Mouse (Mus musculus) left cerebral cortex, adult 8-10 months (tissue): ENCODE measurements around the gene Peg3. TPM values are rescaled to one million over a fixed set of nuclear protein-coding genes. Genes with fewer than 3 reads are reported as not detected.
"Not testable (repeated sequence)": the region's sequence is repeated elsewhere in the genome, so short reads cannot be mapped to it uniquely, and the experiment has no call there.

ENCODE experiments used
- DNase-seq, 2 experiments: peaks; one replicate each; pipeline ENCODE4 v3.0.0; 2022; ENCODE audit warnings: low spot score in 2 of 2
- total RNA-seq, 4 experiments: library from RNA; stranded (reverse); gene quantifications; 2 replicates each; pipeline ENCODE4 v1.2.4; 2022

Peg3 gene
- 100 to 1,000 TPM; 200 to 223 (median 214) TPM for total RNA-seq

DNA sequence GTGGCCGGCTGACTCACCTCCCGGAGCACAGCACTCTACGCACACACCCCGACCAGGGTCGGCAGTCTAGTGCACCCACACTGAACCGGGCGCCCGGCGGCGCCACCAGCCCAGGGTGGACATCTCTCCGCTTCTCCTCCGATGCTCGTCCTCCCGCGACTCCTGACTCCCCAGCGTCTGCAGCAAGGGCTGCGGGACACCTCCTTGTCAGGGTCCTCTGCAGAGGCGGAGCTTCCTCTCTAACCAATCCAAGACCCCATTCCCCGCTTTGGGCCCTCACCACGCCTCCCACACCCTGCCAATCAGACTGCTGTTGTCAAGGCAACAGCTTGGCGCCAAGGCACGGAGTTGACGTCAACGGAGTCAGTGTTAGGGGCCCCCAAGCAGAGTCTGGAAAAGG lies at the start of gene Peg3, which contains the start of gene Usp29:
TSS of gene Peg3 (minus strand) at position 191 of the 400 bp plus-strand sequence.
TSS of gene Usp29 (plus strand) at position 338 of the 400 bp plus-strand sequence.
- DNase-seq = peak; percentile 77 to 92

- DNase-seq = no peak
These were observed 48.9 kb upstream of the Peg3 start for GRCm38 (mm10) chr7:6779172-6779571.

- DNase-seq = no peak
These were observed 47.5 kb upstream of the Peg3 start for GRCm38 (mm10) chr7:6777689-6778088.

- DNase-seq = no peak
These were observed 46.9 kb upstream of the Peg3 start for GRCm38 (mm10) chr7:6777107-6777506.

DNA sequence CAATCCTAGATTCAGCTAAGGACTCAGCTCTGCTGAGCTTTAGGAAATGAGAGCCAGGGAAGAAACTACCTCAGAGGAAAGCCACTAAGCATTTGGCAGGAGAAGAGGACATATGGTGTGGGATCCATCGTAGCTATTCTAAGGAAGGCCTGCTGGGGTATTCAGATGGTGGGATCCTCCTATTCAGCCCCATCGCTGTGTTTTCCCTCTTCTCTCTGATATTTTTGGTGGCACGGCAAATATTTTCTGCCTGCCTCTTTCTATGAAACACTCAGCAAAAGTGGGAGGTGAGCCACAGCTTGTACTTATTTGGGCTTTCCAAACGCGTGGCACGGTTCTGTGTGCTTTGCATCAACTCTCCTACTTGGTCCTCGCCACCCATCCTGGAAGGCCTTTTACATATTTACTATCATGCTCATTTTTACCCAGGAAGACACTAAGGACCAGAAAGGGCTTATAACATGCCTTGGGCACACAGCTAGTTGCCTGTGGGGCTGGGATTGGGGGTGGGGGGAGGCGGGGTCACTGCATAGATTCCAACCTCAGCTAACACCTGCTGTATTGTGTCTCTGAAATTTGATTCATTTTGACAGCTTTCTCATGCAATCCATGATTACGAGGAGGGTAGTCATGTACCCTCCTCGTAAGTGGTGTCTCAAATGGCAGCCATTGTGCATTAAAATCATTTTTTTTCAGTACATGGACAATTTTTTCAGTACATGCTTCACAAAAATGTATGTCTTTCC lies 46.3 kb upstream of the Peg3 start:
- DNase-seq = peak; percentile 5 to 80

DNA sequence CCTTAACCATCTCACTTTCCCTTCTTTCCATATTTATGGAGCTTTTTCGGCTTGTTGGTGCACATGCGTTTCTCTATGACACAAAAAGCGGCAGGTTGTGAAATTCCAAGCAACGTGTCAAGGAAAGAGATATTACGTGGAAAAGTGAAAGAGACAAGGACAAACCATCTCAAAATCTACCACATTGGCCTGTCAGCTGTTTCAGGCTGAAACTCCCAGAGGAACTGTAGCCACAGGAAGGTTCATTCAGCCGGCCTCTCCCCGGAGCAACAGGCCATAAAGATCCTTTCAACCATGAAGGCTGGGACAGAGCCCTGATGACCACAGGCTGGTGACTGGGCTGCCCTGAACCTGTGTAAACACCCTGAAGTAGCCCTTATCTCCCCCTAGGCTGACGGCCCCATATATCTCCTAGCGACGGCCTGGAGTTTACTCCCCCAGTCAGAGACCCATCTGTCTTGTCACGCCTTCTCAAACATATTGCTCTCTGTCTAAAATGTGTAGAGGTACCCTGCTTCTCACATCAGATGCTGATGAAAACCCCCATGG lies 43.7 kb upstream of the Peg3 start:
- DNase-seq = not testable (repeated sequence)

- DNase-seq = no peak
These were observed 40.1 kb upstream of the Peg3 start for GRCm38 (mm10) chr7:6770286-6770685.

GRCm38 (mm10) chr7:6765240-6765639 lies 35.0 kb upstream of the Peg3 start:
- DNase-seq = no peak

DNA sequence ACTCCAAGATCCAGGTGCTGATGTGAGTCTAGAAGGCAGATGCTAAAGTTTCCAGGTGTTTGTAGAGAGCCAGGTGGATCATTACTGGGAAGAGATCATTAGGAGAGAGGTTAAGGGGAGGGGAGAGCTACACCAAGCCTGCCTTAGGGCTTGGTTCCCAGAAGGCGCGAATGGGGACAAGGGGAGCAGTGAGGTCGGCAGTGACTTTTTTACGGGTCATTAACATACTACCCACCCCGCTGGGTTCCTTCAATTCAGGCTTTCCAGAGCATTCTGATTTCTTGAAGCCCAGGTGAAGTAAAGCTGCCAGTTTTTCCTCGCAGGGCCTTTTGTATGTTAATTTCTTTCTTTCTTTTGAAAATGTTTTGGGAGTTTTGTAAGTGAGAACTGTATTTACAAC lies 29.9 kb upstream of the Peg3 start:
- no peak for DNase-seq

DNA sequence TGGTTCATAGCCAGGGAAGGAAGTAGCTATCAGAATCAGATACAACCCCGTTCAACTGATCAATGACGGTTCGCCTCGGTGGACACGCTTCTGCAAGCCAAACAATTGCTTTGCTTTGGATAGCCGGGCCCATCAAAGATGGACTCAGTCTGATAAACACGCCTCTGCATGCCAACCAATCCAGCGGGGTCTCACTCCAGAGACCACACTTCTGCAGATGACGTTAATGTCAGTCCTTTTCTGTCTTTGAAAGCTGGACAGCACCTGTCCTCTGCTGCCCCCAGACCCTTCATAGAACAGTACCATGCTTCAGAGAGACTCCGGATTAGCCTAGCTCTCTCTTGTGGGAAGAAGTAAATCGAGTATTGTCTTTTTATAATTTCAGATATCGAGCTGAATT lies 29.5 kb upstream of the Peg3 start:
- DNase-seq = no peak

DNA sequence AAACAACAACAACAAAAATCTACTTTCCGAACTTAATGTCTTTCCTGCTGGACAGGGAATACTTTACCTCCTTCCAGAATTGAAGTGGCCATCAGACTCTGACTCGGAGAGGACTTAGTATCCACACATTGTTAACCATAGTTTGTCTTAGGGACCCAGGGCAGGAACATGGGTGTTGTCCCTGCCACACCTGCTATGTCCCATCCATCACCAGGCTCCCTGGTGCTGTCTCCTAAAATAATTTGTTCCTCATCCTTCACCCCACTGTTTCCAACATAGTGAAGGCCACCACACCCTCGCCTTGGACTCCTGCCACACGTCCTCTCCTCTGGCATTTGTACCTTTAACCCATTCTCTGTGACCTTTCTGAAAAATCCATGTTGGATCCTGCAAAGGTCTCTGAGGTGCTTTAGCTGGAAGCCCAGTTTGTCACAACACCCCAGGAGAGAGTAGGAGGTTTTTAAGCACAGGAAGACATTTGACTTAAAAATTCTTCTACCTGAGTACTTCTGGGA lies 26.6 kb upstream of the Peg3 start:
- no peak for DNase-seq

DNA sequence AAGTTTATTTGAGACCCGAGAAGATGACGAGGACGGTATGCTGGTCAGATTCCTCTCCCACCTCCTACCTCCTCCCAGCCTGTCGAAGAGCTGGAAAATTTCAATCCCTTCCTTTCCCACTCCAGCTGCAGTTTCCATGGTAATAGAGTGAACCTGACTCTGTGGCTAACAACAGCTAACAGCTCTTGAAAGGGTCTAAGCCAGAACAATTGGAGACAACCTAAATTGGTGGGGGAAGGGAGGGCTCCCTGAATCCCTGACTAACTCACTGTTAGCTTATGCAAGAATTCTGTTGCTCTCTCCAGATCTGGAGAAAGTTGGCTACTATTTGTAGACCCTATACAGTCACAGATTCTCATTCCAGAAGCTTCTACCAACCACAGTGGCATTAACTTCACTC lies 23.2 kb upstream of the Peg3 start:
- no peak for DNase-seq

GRCm38 (mm10) chr7:6749196-6749595 lies 19.0 kb upstream of the Peg3 start:
- DNase-seq = no peak

DNA sequence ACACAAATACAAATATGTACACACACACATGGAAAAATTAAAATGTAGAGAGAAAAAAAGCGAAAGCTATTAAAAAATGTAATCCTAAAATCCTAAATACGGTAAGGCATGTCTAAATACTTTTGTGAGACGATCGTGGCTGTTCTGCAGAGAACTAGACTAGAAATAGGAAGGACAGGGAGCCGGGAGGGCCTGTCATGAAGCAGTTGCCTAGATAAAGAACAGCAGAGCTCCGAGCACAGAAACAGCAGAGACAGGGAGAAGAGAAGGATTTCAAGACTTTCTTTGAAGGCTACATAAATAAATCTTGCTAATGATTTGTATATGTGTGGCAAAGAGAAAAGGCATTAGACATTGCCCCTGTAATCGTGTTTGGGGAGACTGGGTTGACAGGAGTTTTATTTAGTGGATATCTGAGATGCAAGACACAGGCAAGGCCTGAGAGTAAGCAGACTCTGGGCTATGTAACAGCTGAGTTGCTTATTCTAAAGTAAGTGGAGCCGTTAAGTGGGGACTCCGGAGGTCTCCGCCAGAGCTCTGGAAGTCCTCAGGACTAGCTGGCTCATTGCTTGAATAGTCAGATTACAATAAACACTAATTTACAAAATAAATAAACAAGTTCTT lies 14.2 kb upstream of the Peg3 start:
- no peak for DNase-seq

DNA sequence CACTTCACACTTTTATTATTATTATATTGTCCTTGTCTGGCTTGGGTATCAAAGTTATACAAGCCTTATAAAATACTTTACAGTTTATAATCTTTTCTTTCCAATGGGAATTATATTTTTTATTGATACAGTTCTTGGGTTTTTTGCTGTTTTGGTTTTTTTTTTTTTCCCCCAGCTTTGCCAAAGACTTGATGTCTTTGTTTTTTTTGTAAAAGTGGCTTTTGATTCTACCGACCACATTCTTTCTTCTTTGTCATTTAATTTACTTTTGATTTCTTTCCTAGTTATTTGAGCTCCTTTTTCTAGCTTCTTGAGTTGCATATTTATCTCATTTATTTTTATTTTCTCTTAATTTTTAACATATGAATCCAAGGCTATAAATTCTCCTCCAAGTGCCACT lies 5.8 kb upstream of the Peg3 start:
- no peak for DNase-seq

- no peak for DNase-seq
These were observed 1.7 kb upstream of the Peg3 start for GRCm38 (mm10) chr7:6731930-6732329.

DNA sequence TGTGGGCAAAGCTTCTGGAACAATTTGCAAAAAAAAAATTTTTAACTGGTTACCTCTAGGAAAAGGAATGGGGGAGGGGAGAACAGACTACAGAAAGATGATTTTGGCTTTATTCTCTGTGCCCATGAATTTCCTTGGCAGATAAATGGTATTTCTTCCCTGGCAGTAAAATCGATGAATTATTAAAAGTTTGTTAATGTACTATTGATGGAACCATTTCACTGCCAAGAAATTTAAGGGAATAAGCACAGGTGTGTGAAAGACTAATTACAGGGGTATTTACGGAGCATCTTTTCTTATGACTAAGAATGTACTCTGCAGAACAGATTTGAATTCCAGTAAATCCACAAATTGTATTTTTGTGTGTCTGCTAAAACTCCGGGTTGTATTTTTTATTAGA lies 1.1 kb upstream of the Peg3 start:
- no peak for DNase-seq

DNA sequence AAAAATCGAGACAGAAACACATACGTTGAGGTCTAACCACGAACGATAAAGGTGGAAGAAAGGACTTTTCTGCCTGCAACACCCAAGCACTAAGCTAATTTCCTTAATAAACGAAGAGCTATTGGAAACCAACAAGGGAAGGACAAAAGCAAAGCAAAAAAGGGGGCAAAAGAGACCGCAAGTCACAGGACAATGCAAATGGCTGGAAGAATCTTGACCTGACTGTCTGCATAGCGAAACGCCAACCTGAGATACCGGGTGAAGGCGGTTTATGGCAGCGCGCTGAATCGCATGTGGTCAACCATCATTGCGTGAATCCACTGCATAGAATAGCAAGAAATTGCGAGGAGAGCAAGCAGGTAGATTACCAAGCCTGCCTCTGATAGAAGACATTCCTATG lies 570 bp upstream of the Peg3 start:
- peak; percentile 21 to 22 for DNase-seq

DNA sequence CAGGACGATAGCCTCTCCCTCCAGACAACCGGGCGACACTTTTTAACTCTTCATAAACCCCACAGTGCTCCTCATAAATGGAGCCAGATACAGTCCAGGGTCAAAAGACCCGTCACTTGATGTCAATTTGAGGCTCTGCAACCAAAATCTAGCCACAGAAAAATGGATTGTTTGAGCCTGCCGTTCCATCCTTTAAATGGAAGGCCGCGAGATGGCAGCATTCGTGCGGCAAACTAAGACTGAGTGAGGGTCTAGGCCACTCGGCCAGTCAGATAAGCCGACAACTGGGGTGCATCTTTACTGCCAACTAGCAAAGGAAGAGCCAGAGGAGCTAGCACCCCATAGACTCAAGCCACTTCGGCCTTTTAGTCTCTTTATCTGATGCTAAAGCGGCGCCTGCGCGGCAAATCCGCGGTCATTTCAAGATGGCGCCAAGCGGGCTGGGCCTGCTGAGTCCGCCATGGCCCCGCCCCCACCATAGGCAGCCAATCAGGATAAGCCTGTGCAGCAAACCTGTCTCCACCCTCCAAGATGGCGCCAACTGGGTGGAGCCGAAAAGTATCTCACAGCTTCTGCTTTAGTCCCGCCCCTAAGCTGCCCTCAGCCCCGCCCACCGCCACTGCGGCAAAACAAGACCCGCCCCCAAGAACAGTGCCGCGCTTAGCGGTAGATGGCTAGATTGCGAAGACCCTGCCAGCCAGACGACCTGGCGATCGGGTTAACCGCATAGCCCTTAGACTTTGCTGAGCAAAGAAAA lies 992 bp downstream of the Peg3 start:
- DNase-seq = peak; percentile 74 to 97

DNA sequence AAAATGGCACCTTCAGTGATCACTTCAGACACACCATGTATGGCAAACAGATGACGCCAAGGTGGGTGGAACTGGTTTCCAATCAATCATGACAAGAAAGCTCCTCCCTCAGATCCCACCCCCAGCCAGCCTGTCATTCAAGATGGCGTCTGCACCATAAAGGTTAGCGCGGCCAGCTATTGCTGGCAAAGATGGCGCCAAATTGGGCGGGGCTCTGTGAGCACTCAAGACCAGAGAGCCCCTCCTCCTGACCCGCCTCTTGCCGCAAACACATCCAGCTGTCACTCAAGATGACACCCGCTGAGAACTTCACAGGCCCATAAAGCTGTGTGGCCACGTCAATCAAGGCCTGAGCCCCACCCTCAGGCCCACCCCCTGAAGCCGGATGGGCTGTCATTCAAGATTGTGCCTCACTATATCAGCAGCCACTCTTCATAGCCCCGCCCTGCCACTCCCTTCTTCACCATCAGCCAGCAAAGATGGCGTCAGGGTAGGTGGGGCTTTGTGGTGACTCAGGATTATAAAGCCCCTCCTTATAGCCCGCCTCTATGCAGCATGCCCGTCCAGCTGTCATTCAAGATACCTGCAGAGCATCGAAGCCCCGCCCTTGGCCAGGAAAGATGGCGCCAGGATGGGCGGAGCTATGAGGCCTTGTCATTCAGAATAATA lies 1.8 kb downstream of the Peg3 start:
- DNase-seq = peak; percentile 69 to 99
